In genomic region chr5:96997802-96998565, GRCm38 (mm10) we compare ENCODE assay signal across 8 mouse cellular contexts. TPM values are rescaled to one million over a fixed set of nuclear protein-coding genes. Genes with fewer than 3 reads are reported as not detected.
DNase-seq lines count a peak whose midpoint lies in the region; ATAC-seq and TF ChIP-seq lines count a peak whose summit lies in the region.

No protein-coding gene starts in this region.

- peak overlapping the region; percentile 95 for H3K4me2 ChIP-seq in hindbrain, embryonic 14.5 days (replicated peaks)
- peak overlapping the region; percentile 77 for H3K4me2 ChIP-seq in myocyte (ENCODE audit: low read depth)

- DNase-seq in 3T3-L1 (ENCODE audit: low read depth, low spot score) (peak; percentile 61), MEL-GATA-1-ER (ENCODE audit: extremely low read depth, low read depth) (peak; percentile 55)
- peak; percentile 64 to 66 for DNase-seq in cerebellum, postnatal 10 days
- peak; percentile 23 to 41 for DNase-seq in frontal cortex, postnatal 14 days (ENCODE audit: low spot score in 2 of 2)
- no peak for DNase-seq in hindbrain, embryonic 14.5 days (ENCODE audit: low spot score)
- DNase-seq in liver, adult 2 months (ENCODE audit: extremely low read depth, low read depth, low spot score), result peak; percentile 47
- peak; percentile 38 to 73 for DNase-seq in thymus, postnatal 36 days

- peak overlapping the region; percentile 99 for H3ac ChIP-seq in myocyte (ENCODE audit: control insufficient read depth, insufficient read length)

- no peaks in the 10 kb centered on the region for H3K36me3 ChIP-seq in hindbrain, embryonic 14.5 days (replicated peaks; ENCODE audit: control insufficient read depth, insufficient read depth)
- H3K36me3 ChIP-seq in liver, adult 2 months (ENCODE audit: control insufficient read depth, insufficient read depth, low read length), result no peaks in the 10 kb centered on the region
- no peaks in the 10 kb centered on the region for H3K36me3 ChIP-seq in myocyte (ENCODE audit: control insufficient read depth, insufficient read depth)

- peak; percentile 9; the same call in 1 of the 2 replicates for ATAC-seq in hindbrain, embryonic 14.5 days (ENCODE audit: low FRiP score)

- 2% methylated on average over 41 of the region's 75 CpGs for WGBS in hindbrain, embryonic 14.5 days
- under 1% methylated on average over 70 of the region's 75 CpGs for WGBS in liver, adult 2 months

- no peak for TF ChIP-seq CTCF in liver, adult 2 months (IDR thresholded peaks at IDR 0.05; ENCODE audit: low read depth, low read length)

- TF ChIP-seq POLR2A in liver, adult 2 months (IDR thresholded peaks at IDR 0.05; ENCODE audit: extremely low read depth, insufficient read depth, low read length), result no peak
- no peak for TF ChIP-seq POLR2A in myocyte (IDR thresholded peaks at IDR 0.05; ENCODE audit: insufficient read length, low read depth)

- peak overlapping the region; percentile 78 for H3K9ac ChIP-seq in hindbrain, embryonic 14.5 days
- H3K9ac ChIP-seq in liver, adult 2 months (ENCODE audit: low read depth, low read length), result peak overlapping the region; percentile 97

- peak overlapping the region; percentile 72 for H3K4me3 ChIP-seq in hindbrain, embryonic 14.5 days (replicated peaks; ENCODE audit: low read length)
- H3K4me3 ChIP-seq in liver, adult 2 months (ENCODE audit: insufficient read depth, low read depth, low read length), result peak overlapping the region; percentile 96
- peak overlapping the region; percentile 33 for H3K4me3 ChIP-seq in myocyte

- H3K4me1 ChIP-seq in hindbrain, embryonic 14.5 days (replicated peaks; ENCODE audit: control insufficient read depth, insufficient read depth, low read length), result peaks cover 18% of the 10 kb centered on the region
- H3K4me1 ChIP-seq in liver, adult 2 months (ENCODE audit: control insufficient read depth, insufficient read depth, low read length), result peaks cover 6% of the 10 kb centered on the region

- no peaks in the 10 kb centered on the region for H3K27me3 ChIP-seq in hindbrain, embryonic 14.5 days (ENCODE audit: control insufficient read depth, insufficient read depth, low read length)
- no peaks in the 10 kb centered on the region for H3K27me3 ChIP-seq in liver, adult 2 months (ENCODE audit: control insufficient read depth, insufficient read depth, low read length)
- H3K27me3 ChIP-seq in myocyte (ENCODE audit: control insufficient read depth, insufficient read depth, insufficient read length), result no peaks in the 10 kb centered on the region

- peak overlapping the region; percentile 83 for H3K27ac ChIP-seq in hindbrain, embryonic 14.5 days
- H3K27ac ChIP-seq in liver, adult 2 months (replicated peaks; ENCODE audit: insufficient read depth, low read depth, low read length), result peak overlapping the region; percentile 75

- H3K79me2 ChIP-seq in liver, adult 2 months (ENCODE audit: control insufficient read depth, insufficient read depth, low read length), result peaks cover 21% of the 10 kb centered on the region
- peaks cover 44% of the 10 kb centered on the region for H3K79me2 ChIP-seq in myocyte (ENCODE audit: control insufficient read depth, insufficient read depth)

- H3K9me3 ChIP-seq in hindbrain, embryonic 14.5 days (ENCODE audit: control insufficient read depth, low read length), result no peaks in the 10 kb centered on the region

TF ChIP-seq in myocyte, 11 proteins besides CTCF, POLR2A, EP300 and RAD21:
- no peak for TF ChIP-seq SRF (IDR thresholded peaks at IDR 0.05; ENCODE audit: control insufficient read depth, insufficient read length, low read depth)
- TF ChIP-seq MYOD1 (IDR thresholded peaks at IDR 0.05; ENCODE audit: control insufficient read depth in 1 of 3, insufficient read length in 2 of 3, low read depth in 2 of 3), result peak in 1 of 3 experiments; percentile 14

RNA-seq across cellular contexts. Expression of gene Bmp2k, which starts 0.5 kb away (rescaled TPM):
- 11.7 and 12.4 TPM in 2 replicates for polyA plus RNA-seq in hindbrain, embryonic 14.5 days (2014; fragmentation: Nextera tagmentation; extraction: Ambion mirVana)
- total RNA-seq in liver, adult 2 months (2014; rRNA removed), result 6.6 and 7.1 TPM in 2 replicates
- 2.7 and 2.9 TPM in 2 replicates for polyA plus RNA-seq in liver, adult 2 months (2012; rRNA removed)
- polyA plus RNA-seq in myocyte (2012; fragmentation: generic; extraction: Trizol), result 5.2 TPM

Comparison
In these comparisons a context has a peak if more than half of its experiments do, and no peak if none do; other contexts are left out.
1. H3K4me3 ChIP-seq: peak in every context shown above with its lines; median percentile 96 in liver, adult 2 months; 72 in hindbrain, embryonic 14.5 days; 33 in myocyte.